Mouse (Mus musculus) C2C12 (cell line): ENCODE measurements around the gene Rnf31. TPM values are rescaled to one million over a fixed set of nuclear protein-coding genes. Genes with fewer than 3 reads are reported as not detected.
A peak's percentile ranks its signal among the peaks of the same experiment; 100 is the strongest.

Experiments used
- H3K27me3 ChIP-seq: one replicate; pipeline ENCODE4 v1.6.1; 2011; ENCODE audit not compliant: control insufficient read depth, insufficient read depth, insufficient read length
- H3K36me3 ChIP-seq: one replicate; pipeline ENCODE4 v1.6.1; 2011; ENCODE audit not compliant: control insufficient read depth, insufficient read depth
- H3K4me3 ChIP-seq: one replicate; pipeline ENCODE4 v1.5.1; 2011; ENCODE audit warnings: mild to moderate bottlenecking, control low read depth; ENCODE audit not compliant: poor library complexity, insufficient read depth, severe bottlenecking
- H3K79me2 ChIP-seq: one replicate; pipeline ENCODE4 v1.6.1; 2011; ENCODE audit not compliant: control insufficient read depth, insufficient read depth
- H3K79me3 ChIP-seq: one replicate; pipeline ENCODE4 v1.6.1; 2011; ENCODE audit warnings: low read depth, control low read depth
- H3ac ChIP-seq: one replicate; pipeline ENCODE3; 2011; ENCODE audit warnings: low read depth; ENCODE audit not compliant: control insufficient read depth, insufficient read length
- CEBPB ChIP-seq: IDR thresholded peaks from one replicate; pipeline ENCODE4 v1.6.1; 2011; ENCODE audit warnings: low read depth, mild to moderate bottlenecking, control low read depth, moderate library complexity
- CTCF ChIP-seq: IDR thresholded peaks from one replicate; pipeline ENCODE4 v1.5.1; 2011; ENCODE audit not compliant: control insufficient read depth, insufficient read depth, insufficient read length
- FOSL1 ChIP-seq: IDR thresholded peaks from one replicate; pipeline ENCODE4 v1.8.0; 2011; ENCODE audit warnings: mild to moderate bottlenecking, low read length; ENCODE audit not compliant: poor library complexity, insufficient read depth, severe bottlenecking
- MAX ChIP-seq: IDR thresholded peaks from one replicate; pipeline ENCODE4 v1.6.1; 2011; ENCODE audit warnings: mild to moderate bottlenecking, control low read depth
- MYOD1 ChIP-seq: IDR thresholded peaks from one replicate; pipeline ENCODE4 v1.6.1; 2011; ENCODE audit warnings: low read depth; ENCODE audit not compliant: control insufficient read depth, insufficient read length
- MYOG ChIP-seq: IDR thresholded peaks from one replicate; pipeline ENCODE4 v1.6.1; 2011; ENCODE audit not compliant: control insufficient read depth, insufficient read length; ENCODE audit errors: extremely low read depth
- USF1 ChIP-seq: IDR thresholded peaks from one replicate; pipeline ENCODE4 v1.6.1; 2011; ENCODE audit warnings: low read depth, mild to moderate bottlenecking, control low read depth, moderate library complexity
- polyA plus RNA-seq: library from polyadenylated mRNA; unstranded; fragments of >200 nt; fragmentation: generic; extraction: Trizol; gene quantifications from one replicate; pipeline ENCODE4 v1.2.1, GENCODE M21; 2012; ENCODE audit warnings: missing spikeins

Gene Rnf31
- polyA plus RNA-seq, 1 experiment = 9.4 TPM

- peak overlapping the region; percentile 78 for H3ac ChIP-seq
- H3K4me3 ChIP-seq = peak overlapping the region; percentile 61
- no peaks in the 10 kb centered on the region for H3K27me3 ChIP-seq
- TF ChIP-seq CEBPB = peak; percentile 12
- no peak for TF ChIP-seq MYOD1
- no peaks in the 10 kb centered on the region for H3K79me2 ChIP-seq
- H3K79me3 ChIP-seq = no peaks in the 10 kb centered on the region
- H3K36me3 ChIP-seq = peaks cover 3% of the 10 kb centered on the region
These were observed 12.7 kb upstream of the Rnf31 start for GRCm38 (mm10) chr14:55578668-55579269.

GRCm38 (mm10) chr14:55579511-55580496, 11.7 kb upstream of the Rnf31 start:
- H3ac ChIP-seq = no peak overlapping the region
- H3K79me3 ChIP-seq = no peaks in the 10 kb centered on the region
- H3K79me2 ChIP-seq = no peaks in the 10 kb centered on the region
- no peak overlapping the region for H3K4me3 ChIP-seq
- TF ChIP-seq MYOG = no peak
- no peak for TF ChIP-seq USF1
- TF ChIP-seq CTCF = no peak
- no peak for TF ChIP-seq MYOD1
- TF ChIP-seq CEBPB = no peak
- no peak for TF ChIP-seq FOSL1
- TF ChIP-seq MAX = no peak
- H3K27me3 ChIP-seq = no peaks in the 10 kb centered on the region
- peaks cover 3% of the 10 kb centered on the region for H3K36me3 ChIP-seq

- H3K27me3 ChIP-seq = no peaks in the 10 kb centered on the region
- H3K79me3 ChIP-seq = no peaks in the 10 kb centered on the region
- H3K4me3 ChIP-seq = no peak overlapping the region
- H3ac ChIP-seq = no peak overlapping the region
- H3K36me3 ChIP-seq = peaks cover 3% of the 10 kb centered on the region
- TF ChIP-seq MYOD1 = no peak
- no peaks in the 10 kb centered on the region for H3K79me2 ChIP-seq
These were observed 10.8 kb upstream of the Rnf31 start for GRCm38 (mm10) chr14:55580731-55581130.

GRCm38 (mm10) chr14:55581981-55582681, 9.4 kb upstream of the Rnf31 start:
- H3K79me2 ChIP-seq = no peaks in the 10 kb centered on the region
- no peak for TF ChIP-seq CEBPB
- TF ChIP-seq MAX = no peak
- no peak for TF ChIP-seq CTCF
- no peak for TF ChIP-seq MYOG
- no peak for TF ChIP-seq MYOD1
- TF ChIP-seq FOSL1 = no peak
- no peak for TF ChIP-seq USF1
- H3K27me3 ChIP-seq = no peaks in the 10 kb centered on the region
- H3K79me3 ChIP-seq = no peaks in the 10 kb centered on the region
- no peak overlapping the region for H3K4me3 ChIP-seq
- H3ac ChIP-seq = no peak overlapping the region
- peaks cover 3% of the 10 kb centered on the region for H3K36me3 ChIP-seq

GRCm38 (mm10) chr14:55584303-55584701, 7.2 kb upstream of the Rnf31 start:
- Histone ChIP-seq H3K79me3 (no peaks in the 10 kb centered on the region), H3K4me3 (no peak overlapping the region), H3K36me3 (peaks cover 13% of the 10 kb centered on the region), H3K79me2 (peaks cover 2% of the 10 kb centered on the region), H3K27me3 (no peaks in the 10 kb centered on the region), H3ac (no peak overlapping the region)
- no peak for TF ChIP-seq FOSL1
- no peak for TF ChIP-seq MYOD1
- TF ChIP-seq CTCF = no peak
- no peak for TF ChIP-seq CEBPB
- TF ChIP-seq MYOG = no peak
- TF ChIP-seq MAX = no peak
- no peak for TF ChIP-seq USF1
